Mouse (Mus musculus): ENCODE measurements around the gene Sgsm1.
A peak's percentile ranks its signal among the peaks of the same experiment; 100 is the strongest.
"Not testable (repeated sequence)": the region's sequence is repeated elsewhere in the genome, so short reads cannot be mapped to it uniquely, and the experiment has no call there.

The Sgsm1 gene

GRCm38 (mm10) chr5:113310377-113311003 is at the start of gene Sgsm1:
TSS of gene Sgsm1 (minus strand) at chr5:113310786.
- DNase-seq, result peak; percentile 91

- DNase-seq, result no peak
Measured at GRCm38 (mm10) chr5:113358833-113359232, 48.2 kb upstream of the Sgsm1 start.

GRCm38 (mm10) chr5:113357656-113358055 is 47.1 kb upstream of the Sgsm1 start:
- DNase-seq, result no peak

GRCm38 (mm10) chr5:113357186-113357585 is 46.6 kb upstream of the Sgsm1 start, which contains the start of gene Aym1:
TSS of gene Aym1 (plus strand) at chr5:113357294.
- no peak for DNase-seq

GRCm38 (mm10) chr5:113354311-113354710 is 43.7 kb upstream of the Sgsm1 start:
- no peak for DNase-seq

GRCm38 (mm10) chr5:113352636-113353035 is 42.0 kb upstream of the Sgsm1 start:
- DNase-seq, result no peak

- no peak for DNase-seq
Measured at GRCm38 (mm10) chr5:113351768-113352167, 41.2 kb upstream of the Sgsm1 start.

GRCm38 (mm10) chr5:113349810-113350209 is 39.2 kb upstream of the Sgsm1 start:
- DNase-seq, result no peak

- no peak for DNase-seq
Measured at GRCm38 (mm10) chr5:113349226-113349625, 38.6 kb upstream of the Sgsm1 start.

GRCm38 (mm10) chr5:113348597-113348996 is 38.0 kb upstream of the Sgsm1 start:
- DNase-seq, result no peak

GRCm38 (mm10) chr5:113347593-113347992 is 37.0 kb upstream of the Sgsm1 start:
- no peak for DNase-seq

- not testable (repeated sequence) for DNase-seq
Measured at GRCm38 (mm10) chr5:113346651-113347050, 36.1 kb upstream of the Sgsm1 start.

GRCm38 (mm10) chr5:113345781-113346180 is 35.2 kb upstream of the Sgsm1 start:
- DNase-seq, result no peak

- no peak for DNase-seq
Measured at GRCm38 (mm10) chr5:113344635-113345386, 34.2 kb upstream of the Sgsm1 start.

GRCm38 (mm10) chr5:113336281-113336680 is 25.7 kb upstream of the Sgsm1 start:
- no peak for DNase-seq

- no peak for DNase-seq
Measured at GRCm38 (mm10) chr5:113335732-113336131, 25.1 kb upstream of the Sgsm1 start.

GRCm38 (mm10) chr5:113334621-113335530 is 24.3 kb upstream of the Sgsm1 start:
- DNase-seq, result no peak

- DNase-seq, result no peak
Measured at GRCm38 (mm10) chr5:113332899-113333298, 22.3 kb upstream of the Sgsm1 start.

- no peak for DNase-seq
Measured at GRCm38 (mm10) chr5:113332239-113332638, 21.7 kb upstream of the Sgsm1 start.

GRCm38 (mm10) chr5:113330202-113330601 is 19.6 kb upstream of the Sgsm1 start:
- no peak for DNase-seq

GRCm38 (mm10) chr5:113329463-113329862 is 18.9 kb upstream of the Sgsm1 start:
- DNase-seq, result no peak

GRCm38 (mm10) chr5:113323784-113324638 is 13.4 kb upstream of the Sgsm1 start:
- DNase-seq, result no peak

Measured in cerebellum, adult 11 months (tissue).